Mouse (Mus musculus) spleen, postnatal 14 days (tissue): ENCODE data around the gene Pip5k1b.

Experiments used
- DNase-seq, 2 experiments: peaks; one replicate each; pipeline ENCODE4 v3.0.0; 2021 to 2022; ENCODE audit warnings: low spot score in 2 of 2

Gene Pip5k1b

GRCm38 (mm10) chr19:24259390-24260351 lies 296.0 kb downstream of the Pip5k1b start:
- DNase-seq = no peak

DNA sequence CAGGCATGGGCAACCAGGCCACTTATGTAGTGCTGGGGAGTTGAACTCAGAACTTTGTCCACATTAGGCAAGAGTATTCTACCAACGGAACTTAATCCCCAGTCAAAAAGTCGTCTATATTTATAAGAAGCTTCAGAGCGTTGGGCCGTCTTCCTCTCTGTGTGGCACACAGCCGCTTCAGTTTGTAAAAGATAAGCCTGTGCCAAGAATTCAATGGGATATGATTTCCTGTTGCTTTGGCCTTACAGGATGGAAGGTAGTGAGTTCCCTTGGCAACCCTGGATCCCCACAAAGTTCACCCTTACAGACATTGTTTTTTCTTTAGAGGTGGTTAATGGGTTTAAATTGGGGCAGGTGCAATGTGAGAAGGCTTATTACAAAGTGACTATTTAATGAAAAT lies 297.3 kb downstream of the Pip5k1b start:
- DNase-seq = no peak

DNA sequence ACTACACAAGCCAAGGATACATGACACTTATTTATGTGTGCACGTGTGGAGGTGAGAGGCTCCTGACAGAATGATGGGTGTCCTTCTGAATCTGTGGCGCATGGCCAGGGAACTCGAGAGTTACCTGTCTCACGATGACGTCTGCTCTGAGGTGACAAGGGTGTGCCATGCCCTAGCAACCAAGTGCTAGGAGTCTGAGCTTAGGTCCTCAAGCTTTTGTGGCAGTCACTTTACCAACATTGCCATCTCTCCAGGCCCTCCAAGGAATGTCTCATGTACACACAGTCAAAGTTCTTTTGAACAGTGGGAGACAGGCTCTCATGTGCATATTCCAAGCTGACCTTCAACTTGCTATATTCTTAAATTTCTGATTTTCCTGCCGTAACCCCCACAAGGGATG lies 297.7 kb downstream of the Pip5k1b start:
- DNase-seq = no peak

GRCm38 (mm10) chr19:24253657-24254260 lies 301.9 kb downstream of the Pip5k1b start:
- no peak for DNase-seq

- DNase-seq = no peak
These were observed 303.8 kb downstream of the Pip5k1b start for GRCm38 (mm10) chr19:24251869-24252268.
